Mouse (Mus musculus) embryo, embryonic 11.5 days (tissue): ENCODE data around the gene Dync2h1.
"Not testable (repeated sequence)": the region's sequence is repeated elsewhere in the genome, so short reads cannot be mapped to it uniquely, and the experiment has no call there.

Source experiments
- DNase-seq: peaks from one replicate; pipeline ENCODE4 v3.0.0-alpha.2; 2012; ENCODE audit warnings: low read depth, low spot score

Gene Dync2h1

DNA sequence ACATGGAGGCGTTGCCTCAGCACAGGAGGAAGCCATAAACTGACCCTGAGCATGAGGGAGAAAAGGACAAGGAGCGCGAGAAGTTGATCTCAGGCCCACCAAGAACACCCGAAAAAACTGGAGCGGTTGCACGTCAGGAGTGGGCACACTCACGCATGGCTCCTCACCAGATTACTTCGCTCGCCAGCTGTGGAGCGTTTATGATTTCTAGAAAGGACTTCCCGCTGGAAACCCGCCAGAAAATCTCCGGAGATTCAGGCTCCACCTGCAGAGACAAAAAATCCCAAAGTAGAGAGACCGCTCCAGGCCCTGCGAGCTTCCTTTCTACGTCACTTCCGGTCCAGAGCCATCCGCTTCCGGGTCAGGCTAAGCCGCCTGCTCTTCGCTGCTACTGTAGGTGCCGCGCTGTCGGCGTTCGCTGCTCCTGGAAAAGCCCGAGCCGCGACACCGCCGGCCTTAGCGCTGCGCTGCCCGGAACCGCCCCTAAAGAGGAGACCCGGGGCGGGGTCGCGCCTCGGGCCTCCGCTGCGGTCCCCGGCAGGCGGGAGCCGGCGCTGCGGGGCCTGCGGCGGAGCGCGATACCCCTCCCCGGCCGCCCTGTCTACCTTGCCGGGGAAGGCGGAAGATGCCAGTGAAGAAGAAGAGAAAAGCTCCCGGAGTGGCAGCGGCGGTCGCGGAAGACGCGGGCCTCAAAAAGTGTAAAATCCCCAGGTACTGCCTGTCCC lies at the start of gene Dync2h1, which contains the start of gene Dcun1d5:
TSS of gene Dync2h1 (minus strand) at position 275 of the 725 bp plus-strand sequence.
TSS of gene Dcun1d5 (plus strand) at position 349 of the 725 bp plus-strand sequence.
- peak; percentile 88 for DNase-seq

DNA sequence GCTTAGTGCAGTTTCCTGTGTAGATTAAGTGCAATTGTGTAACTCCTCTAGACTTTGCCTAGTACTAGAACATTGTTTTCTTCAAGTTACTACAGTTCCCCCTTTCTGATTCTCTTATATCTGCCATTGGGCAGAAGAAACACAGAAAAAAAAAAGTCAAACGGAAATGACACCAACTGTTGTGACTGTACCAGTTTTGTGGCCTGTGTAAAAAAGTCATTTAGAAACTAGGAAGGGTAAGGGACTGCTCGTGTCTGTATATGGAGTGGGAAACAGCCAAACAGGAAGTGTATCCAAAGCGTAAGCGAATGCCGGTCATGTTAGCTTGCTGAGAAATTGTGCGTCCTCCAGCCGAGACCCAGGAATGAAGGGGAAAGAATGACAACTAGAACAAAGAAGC lies 37.2 kb upstream of the Dync2h1 start:
- no peak for DNase-seq

GRCm38 (mm10) chr9:7221024-7221423 lies 36.8 kb upstream of the Dync2h1 start:
- no peak for DNase-seq

DNA sequence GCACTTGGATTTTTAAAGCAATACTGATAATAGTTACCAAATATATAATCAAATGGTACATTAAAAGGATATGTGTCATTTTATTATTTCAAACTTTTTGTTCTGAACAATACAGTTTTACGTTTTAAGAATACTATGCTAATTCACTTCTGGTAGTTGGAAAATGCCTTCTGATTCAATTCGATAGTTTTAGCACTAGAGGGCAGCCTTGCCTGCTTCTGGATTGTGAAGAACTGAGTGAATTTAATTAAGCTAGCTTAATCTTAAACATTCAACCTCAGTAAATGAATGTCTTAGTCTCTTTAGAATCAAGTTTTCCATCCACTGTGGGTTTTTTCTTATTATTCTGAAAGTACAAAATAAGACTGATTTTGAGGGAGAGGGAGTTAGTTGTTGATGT lies 32.0 kb upstream of the Dync2h1 start:
- DNase-seq = no peak

DNA sequence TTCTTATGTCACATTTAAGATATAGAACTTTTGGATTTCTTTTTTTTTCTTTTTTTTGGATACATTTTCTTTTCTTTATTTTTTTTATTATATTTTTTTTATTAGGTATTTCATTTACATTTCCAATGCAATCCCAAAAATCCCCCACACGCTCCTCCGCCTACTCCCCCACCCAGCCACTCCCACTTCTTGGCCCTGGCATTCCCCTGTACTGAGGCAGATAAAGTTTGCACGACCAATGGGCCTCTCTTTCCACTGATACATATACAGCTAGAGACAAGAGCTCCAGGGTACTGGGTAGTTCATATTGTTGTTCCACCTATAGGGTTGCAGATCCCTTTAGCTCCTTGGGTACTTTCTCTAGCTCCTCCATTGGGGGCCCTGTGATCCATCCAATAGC lies 6.4 kb upstream of the Dync2h1 start:
- not testable (repeated sequence) for DNase-seq

- DNase-seq = no peak
Observed at GRCm38 (mm10) chr9:7184897-7185291, 648 bp upstream of the Dync2h1 start.

DNA sequence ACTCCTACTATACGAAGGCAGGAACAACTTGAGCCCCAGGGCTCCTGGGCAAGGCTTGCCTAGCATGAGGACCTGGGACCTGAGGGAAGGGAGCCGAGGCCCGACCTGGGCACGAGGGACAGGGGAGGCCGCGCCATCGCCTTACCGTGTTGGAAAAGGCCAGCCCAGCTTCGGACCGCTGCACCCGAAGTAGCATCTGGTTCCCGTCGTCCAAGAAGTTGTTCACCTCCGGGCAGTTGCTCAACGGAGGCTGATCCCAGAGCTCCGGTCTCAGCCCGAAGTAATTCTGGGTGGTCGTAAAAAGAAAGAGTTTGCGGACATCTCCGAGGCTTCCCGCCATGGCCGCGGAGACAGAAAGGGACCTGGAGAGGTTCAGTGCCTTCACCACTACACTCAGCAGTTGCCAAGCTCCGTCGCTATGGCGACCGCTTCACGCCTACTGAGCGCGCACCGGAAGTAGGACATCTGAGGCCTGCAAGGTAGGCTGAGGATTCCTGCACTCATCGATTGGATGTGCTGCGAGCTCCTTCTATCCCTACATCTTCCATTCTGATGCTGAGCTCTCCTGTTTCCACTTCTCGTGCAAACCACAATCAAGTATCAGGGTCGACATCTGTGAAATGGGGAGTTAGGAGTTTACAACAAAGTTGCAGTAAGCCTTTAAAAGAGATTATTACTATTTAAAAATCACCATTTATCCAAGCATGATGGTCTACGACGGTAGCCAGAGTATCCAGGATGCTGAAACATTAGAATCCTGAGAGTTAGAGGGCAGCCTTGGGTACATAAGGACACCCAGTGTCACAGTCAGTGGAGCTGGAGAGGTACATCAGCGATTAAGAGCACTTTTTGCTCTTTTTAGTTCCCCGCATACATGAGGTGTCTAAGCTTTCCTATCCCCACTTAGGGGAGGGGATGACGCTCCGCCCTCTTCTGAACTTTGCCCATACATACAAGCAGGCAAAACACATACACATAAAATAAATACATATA lies 7.3 kb downstream of the Dync2h1 start:
- peak; percentile 82 for DNase-seq

DNA sequence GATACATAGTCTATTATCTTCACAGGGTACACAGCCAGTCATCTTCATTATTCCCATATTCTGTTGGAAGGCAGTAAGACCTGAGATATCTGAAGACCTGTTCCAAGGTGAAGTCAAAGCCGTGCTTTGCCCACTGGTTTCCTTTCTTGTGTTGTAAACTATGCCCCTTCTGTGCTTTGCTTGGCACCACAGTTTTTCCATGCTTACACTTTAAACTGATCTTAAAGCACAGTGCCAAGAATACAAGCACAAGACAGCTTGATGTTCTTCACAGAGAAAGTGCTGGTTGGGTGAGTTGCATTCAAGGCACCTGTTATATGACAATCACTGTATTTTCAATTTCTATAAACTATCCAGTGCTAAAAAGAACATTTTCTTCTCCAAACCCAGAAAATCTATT lies 10.5 kb downstream of the Dync2h1 start:
- no peak for DNase-seq

GRCm38 (mm10) chr9:7167339-7167998 lies 16.8 kb downstream of the Dync2h1 start:
- DNase-seq = no peak

DNA sequence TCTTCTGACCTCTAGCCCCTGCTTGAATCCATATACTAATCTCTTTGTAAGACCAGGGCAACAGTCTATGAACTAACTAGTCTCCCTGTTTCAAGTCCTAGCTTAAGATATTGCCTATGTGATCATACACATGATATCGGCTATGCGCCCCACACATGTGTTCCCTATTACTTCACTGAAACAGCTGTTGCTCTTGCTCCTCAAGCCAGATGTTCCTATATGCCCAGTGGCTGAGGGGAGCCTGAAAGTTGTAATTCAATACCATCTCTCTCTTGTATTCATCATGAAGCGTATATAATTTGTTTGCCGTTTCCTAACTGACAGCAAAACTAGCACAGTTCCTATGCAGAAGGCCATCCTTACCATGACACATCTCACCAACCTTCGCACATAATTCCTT lies 23.6 kb downstream of the Dync2h1 start:
- DNase-seq = no peak

GRCm38 (mm10) chr9:7159718-7160117 lies 24.5 kb downstream of the Dync2h1 start:
- no peak for DNase-seq

GRCm38 (mm10) chr9:7158605-7159004 lies 25.6 kb downstream of the Dync2h1 start:
- no peak for DNase-seq

- no peak for DNase-seq
Observed at GRCm38 (mm10) chr9:7154391-7154790, 29.9 kb downstream of the Dync2h1 start.

GRCm38 (mm10) chr9:7122863-7123262 lies 61.4 kb downstream of the Dync2h1 start:
- no peak for DNase-seq

- DNase-seq = no peak
Observed at GRCm38 (mm10) chr9:7110166-7110565, 74.1 kb downstream of the Dync2h1 start.

- no peak for DNase-seq
Observed at GRCm38 (mm10) chr9:7101361-7101760, 82.9 kb downstream of the Dync2h1 start.

DNA sequence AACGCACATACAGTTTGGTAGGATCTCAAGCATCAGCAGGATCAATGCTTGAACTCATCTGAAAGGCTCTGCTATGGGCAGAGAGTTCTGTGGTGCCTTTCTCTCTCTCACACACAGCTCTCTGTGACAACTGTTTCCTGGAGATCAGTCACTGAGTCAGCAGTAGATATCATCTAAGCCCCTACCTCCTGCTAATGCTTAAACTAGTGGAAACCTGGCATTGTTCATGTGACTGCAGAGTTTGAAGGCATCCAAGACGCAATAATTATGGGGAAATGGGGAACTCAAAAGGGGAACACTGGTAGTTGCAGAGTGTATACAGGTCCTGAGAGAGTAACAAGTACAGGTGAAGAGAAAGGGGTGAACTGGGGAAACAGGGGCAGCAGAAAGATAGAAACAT lies 109.6 kb downstream of the Dync2h1 start:
- DNase-seq = no peak

GRCm38 (mm10) chr9:7070846-7071245 lies 113.4 kb downstream of the Dync2h1 start:
- no peak for DNase-seq

DNA sequence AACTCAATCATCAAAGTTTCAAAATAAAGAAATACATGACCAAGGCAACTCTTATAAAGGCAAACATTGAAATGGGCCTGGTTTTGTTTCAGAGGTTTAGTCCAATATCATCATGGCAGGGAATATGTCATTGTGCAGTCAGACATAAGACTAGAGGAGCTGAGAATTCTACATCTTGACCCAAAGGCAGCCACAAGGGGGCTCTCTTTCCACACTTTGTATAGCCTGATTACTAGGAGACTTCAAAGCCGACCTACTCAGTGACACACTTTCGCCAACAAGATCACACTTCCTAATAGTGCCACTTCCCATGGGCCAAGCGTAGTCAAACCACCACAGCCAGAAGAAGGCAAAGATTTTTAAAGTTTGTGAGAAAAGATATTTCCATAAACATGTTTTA lies 133.7 kb downstream of the Dync2h1 start:
- peak; percentile 14 for DNase-seq

- no peak for DNase-seq
Observed at GRCm38 (mm10) chr9:7042635-7043273, 141.5 kb downstream of the Dync2h1 start.

- DNase-seq = no peak
Observed at GRCm38 (mm10) chr9:7041231-7041630, 143.0 kb downstream of the Dync2h1 start.
